Mouse (Mus musculus) CH12.LX (cell line): ENCODE measurements around the gene Myzap.

ENCODE experiments used
- CHD1 ChIP-seq: IDR thresholded peaks from 2 replicates; pipeline ENCODE4 v1.6.1; 2012; ENCODE audit warnings: low read depth, low read length, improper control_type of control experiment, inconsistent platforms
- CTCF ChIP-seq, 2 experiments: IDR thresholded peaks in 1 of 2; conservative IDR thresholded peaks in 1 of 2; 2 replicates each; pipeline ENCODE4 v1.5.1; 2011 to 2012; ENCODE audit warnings: low read depth in 2 of 2, low read length in 2 of 2, improper control_type of control experiment in 1 of 2, inconsistent platforms in 1 of 2, mild to moderate bottlenecking in 1 of 2, moderate library complexity in 1 of 2
- ELF1 ChIP-seq: IDR thresholded peaks from 2 replicates; pipeline ENCODE4 v1.6.1; 2014; ENCODE audit warnings: low read depth, mild to moderate bottlenecking, inconsistent platforms, low read length, improper control_type of control experiment
- EP300 ChIP-seq: IDR thresholded peaks from 2 replicates; pipeline ENCODE4 v1.6.1; 2011; ENCODE audit warnings: low read length, improper control_type of control experiment
- MAFK ChIP-seq: IDR thresholded peaks from 2 replicates; pipeline ENCODE4 v1.6.1; 2011; ENCODE audit warnings: low read length, improper control_type of control experiment; ENCODE audit not compliant: insufficient replicate concordance
- NRF1 ChIP-seq: IDR thresholded peaks from 2 replicates; pipeline ENCODE4 v1.6.1; 2014; ENCODE audit warnings: low read depth, mild to moderate bottlenecking, inconsistent platforms, low read length, improper control_type of control experiment, moderate library complexity
- POLR2A ChIP-seq: IDR thresholded peaks from 2 replicates; pipeline ENCODE4 v1.6.1; 2011; ENCODE audit warnings: low read depth, mild to moderate bottlenecking, improper control_type of control experiment, low read length
- TBP ChIP-seq: conservative IDR thresholded peaks from 2 replicates; pipeline ENCODE4 v1.6.1; 2011; ENCODE audit warnings: low read depth, low read length, improper control_type of control experiment
- ZNF384 ChIP-seq: IDR thresholded peaks from 2 replicates; pipeline ENCODE4 v1.6.1; 2012; ENCODE audit warnings: low read depth, low read length, improper control_type of control experiment, inconsistent platforms

GRCm38 (mm10) chr9:71484871-71485474, 107.2 kb downstream of the Myzap start:
- TF ChIP-seq ZNF384 (no peak; the same call in 1 of the 2 replicates), CTCF (conservative IDR thresholded peaks at IDR 0.05 in 1 of 2, IDR thresholded peaks at IDR 0.05 in 1 of 2; ENCODE audit: low read depth in 2 of 2, low read length in 2 of 2) (no peak), EP300 (no peak), TBP (no peak), NRF1 (no peak), MAFK (no peak), CHD1 (no peak; the same call in 1 of the 2 replicates), ELF1 (no peak), POLR2A (no peak)
